Mouse (Mus musculus) small intestine, adult 2 months (tissue): Measurements from ENCODE around the gene Ruvbl2.

ENCODE experiments used
- CTCF ChIP-seq: fragments of 200-500 bp; IDR thresholded peaks from 2 replicates; pipeline ENCODE4 v1.5.1; 2012; ENCODE audit warnings: low read depth, mild to moderate bottlenecking, control low read depth, inconsistent platforms, low read length, moderate library complexity, mixed read lengths; ENCODE audit not compliant: insufficient replicate concordance, insufficient read length; ENCODE audit errors: extremely low read depth
- POLR2A ChIP-seq: fragments of 200-500 bp; IDR thresholded peaks from 2 replicates; pipeline ENCODE4 v1.6.1; 2012; ENCODE audit warnings: low read depth, mild to moderate bottlenecking, control low read depth, inconsistent platforms, low read length, moderate library complexity

- TF ChIP-seq POLR2A = no peak
- no peak for TF ChIP-seq CTCF
These were observed 38.6 kb upstream of the Ruvbl2 start for GRCm38 (mm10) chr7:45476453-45476852.
